Mouse (Mus musculus) heart, postnatal 4 days (tissue): Measurements from ENCODE around the gene Comtd1. TPM values are rescaled to one million over a fixed set of nuclear protein-coding genes. Genes with fewer than 3 reads are reported as not detected.

Experiments
- DNase-seq: peaks from one replicate; pipeline ENCODE4 v3.0.0; 2021
- total RNA-seq, 2 experiments: library from RNA; stranded (reverse); gene quantifications; 2 replicates each; pipeline ENCODE4 v1.2.3; 2021

Comtd1 gene
- total RNA-seq, 2 experiments from 2014 or later, result 16.9 to 25.9 TPM

GRCm38 (mm10) chr14:21802543-21803206 is 46.1 kb downstream of the Comtd1 start:
- DNase-seq, result no peak

GRCm38 (mm10) chr14:21801624-21802023 is 47.2 kb downstream of the Comtd1 start:
- no peak for DNase-seq

- no peak for DNase-seq
Measured at GRCm38 (mm10) chr14:21800641-21801040, 48.1 kb downstream of the Comtd1 start.

Other genes starting within 250 kb of the Comtd1 start
- gene Dupd1, start 134.4 kb downstream of the Comtd1 start, total RNA-seq, result under 1 TPM in 1 of 2 experiments, not detected in 1; 0.68 TPM
- gene Samd8, start 98.4 kb downstream of the Comtd1 start, total RNA-seq, result 10 to 100 TPM; 26.1 to 27.4 TPM
- not detected for gene Dusp13, start 97.8 kb downstream of the Comtd1 start, total RNA-seq
- gene Vdac2, start 23.7 kb downstream of the Comtd1 start, total RNA-seq, result 100 to 1,000 TPM; 606 to 622 TPM
- 1 to 10 TPM; 2.5 to 3.3 TPM for gene Zfp503, start 140.6 kb upstream of the Comtd1 start, total RNA-seq
- 1 to 10 TPM in 1 of 2 experiments, under 1 TPM in 1; 0.68 to 1.5 TPM for gene Lrmda, start 170.7 kb upstream of the Comtd1 start, total RNA-seq